10 mouse cellular contexts compared by ENCODE assay signal in genomic region chr11:55262000-55262399, GRCm38 (mm10). TPM values are rescaled to one million over a fixed set of nuclear protein-coding genes. Genes with fewer than 3 reads are reported as not detected.
DNase-seq lines count a peak whose midpoint lies in the region; ATAC-seq and TF ChIP-seq lines count a peak whose summit lies in the region.
"Had no signal": no experiment of that assay in that cellular context is flagged by ENCODE, and none has a peak within 500 bp of the region (broad histone marks: within the 10 kb centered on the region; RNA-seq: fewer than 3 reads in every experiment).

No protein-coding gene starts in this region.

- TF ChIP-seq CTCF in layer of hippocampus, adult 2 months (conservative IDR thresholded peaks at IDR 0.05), result peak; percentile 23
- no peak for TF ChIP-seq CTCF in brain, embryonic 14.5 days (IDR thresholded peaks at IDR 0.05; ENCODE audit: borderline replicate concordance, extremely low read depth, insufficient read depth, insufficient read length)
- TF ChIP-seq CTCF in lung, postnatal 0 days (IDR thresholded peaks at IDR 0.05), result no peak

- intact Hi-C loops in heart, postnatal 10 days (cut with DNase I), result loop anchor here (5.0 kb wide), 1 partner anchor 115 kb away; no protein-coding TSS in a partner anchor

- H3K9ac ChIP-seq in lung, postnatal 0 days (replicated peaks; ENCODE audit: low read depth), result no peak overlapping the region
- H3K9ac ChIP-seq in neural tube, embryonic 15.5 days (replicated peaks), result no peak overlapping the region
- H3K9ac ChIP-seq: heart, embryonic 15.5 days; kidney, embryonic 15.5 days had no signal

- no peak overlapping the region for H3K4me2 ChIP-seq in lung, postnatal 0 days (replicated peaks; ENCODE audit: low read depth, low read length)
- no peak overlapping the region for H3K4me2 ChIP-seq in neural tube, embryonic 15.5 days
- H3K4me2 ChIP-seq: heart, embryonic 15.5 days; kidney, embryonic 15.5 days had no signal

- ATAC-seq in lung, postnatal 0 days, result no peak
- ATAC-seq in neural tube, embryonic 15.5 days (ENCODE audit: low FRiP score), result no peak

- no peaks in the 10 kb centered on the region for H3K36me3 ChIP-seq in lung, postnatal 0 days (ENCODE audit: insufficient read depth, low read length)
- no peaks in the 10 kb centered on the region for H3K36me3 ChIP-seq in neural tube, embryonic 15.5 days
- H3K36me3 ChIP-seq: heart, embryonic 15.5 days; kidney, embryonic 15.5 days had no signal

- TF ChIP-seq POLR2A in brain, embryonic 14.5 days (IDR thresholded peaks at IDR 0.05; ENCODE audit: borderline replicate concordance, extremely low read depth, insufficient read depth, insufficient read length, poor library complexity, severe bottlenecking), result no peak

- H3K27me3 ChIP-seq in lung, postnatal 0 days (replicated peaks; ENCODE audit: insufficient read depth, low read length), result no peaks in the 10 kb centered on the region
- no peaks in the 10 kb centered on the region for H3K27me3 ChIP-seq in neural tube, embryonic 15.5 days (replicated peaks)
- H3K27me3 ChIP-seq: heart, embryonic 15.5 days; kidney, embryonic 15.5 days had no signal

- no peaks in the 10 kb centered on the region for H3K4me1 ChIP-seq in lung, postnatal 0 days (ENCODE audit: insufficient read depth, low read depth, low read length)
- H3K4me1 ChIP-seq in neural tube, embryonic 15.5 days, result no peaks in the 10 kb centered on the region
- H3K4me1 ChIP-seq: heart, embryonic 15.5 days; kidney, embryonic 15.5 days had no signal

- WGBS in lung, postnatal 0 days, result 58% methylated on average over 5 of the region's 5 CpGs
- WGBS in neural tube, embryonic 15.5 days, result 73% methylated on average over 5 of the region's 5 CpGs

- no peak for TF ChIP-seq EP300 in lung, postnatal 0 days (IDR thresholded peaks at IDR 0.05)

- H3K9me3 ChIP-seq in lung, postnatal 0 days (ENCODE audit: low read length), result no peaks in the 10 kb centered on the region
- H3K9me3 ChIP-seq in neural tube, embryonic 15.5 days (replicated peaks), result no peaks in the 10 kb centered on the region
- H3K9me3 ChIP-seq: heart, embryonic 15.5 days; kidney, embryonic 15.5 days had no signal

- DNase-seq in layer of hippocampus, adult 2 months (ENCODE audit: low spot score in 2 of 2), result peak in 1 of 2 experiments; percentile 24
- DNase-seq in layer of hippocampus, adult 8-10 months (ENCODE audit: low spot score in 2 of 2), result no peak
- DNase-seq in brain, embryonic 14.5 days (ENCODE audit: low read depth), result peak; percentile 2
- peak; percentile 96 to 98 for DNase-seq in cerebellum, postnatal 14 days
- peak; percentile 86 to 88 for DNase-seq in heart, postnatal 10 days
- DNase-seq in lung, postnatal 0 days (ENCODE audit: low spot score), result no peak

- H3K27ac ChIP-seq in layer of hippocampus, adult 2 months, result no peak overlapping the region
- no peak overlapping the region for H3K27ac ChIP-seq in lung, postnatal 0 days (ENCODE audit: low read length)
- no peak overlapping the region for H3K27ac ChIP-seq in neural tube, embryonic 15.5 days (replicated peaks)
- H3K27ac ChIP-seq: heart, embryonic 15.5 days; kidney, embryonic 15.5 days; macrophage had no signal

- no peak overlapping the region for H3K4me3 ChIP-seq in layer of hippocampus, adult 2 months
- H3K4me3 ChIP-seq in lung, postnatal 0 days (ENCODE audit: low read depth, low read length), result no peak overlapping the region
- H3K4me3 ChIP-seq in neural tube, embryonic 15.5 days (replicated peaks), result no peak overlapping the region
- H3K4me3 ChIP-seq: heart, embryonic 15.5 days; kidney, embryonic 15.5 days had no signal

RNA-seq across cellular contexts. Expression of gene Slc36a1, which starts 57.9 kb away (rescaled TPM):
- total RNA-seq in layer of hippocampus, adult 2 months (2021), result 10 to 100 TPM; 52.1 to 55.3 TPM
- total RNA-seq in layer of hippocampus, adult 8-10 months (2022), result 10 to 100 TPM; 48.4 to 60.7 (median 57.1) TPM
- 13.7 and 22.1 TPM in 2 replicates for polyA plus RNA-seq in brain, embryonic 14.5 days (2012; rRNA removed)
- total RNA-seq in heart, postnatal 10 days (2021), result 10 to 100 TPM; 11.4 to 12.9 TPM
- 1.7 and 1.8 TPM in 2 replicates for polyA plus RNA-seq in lung, postnatal 0 days (2015; fragmentation: Nextera tagmentation; extraction: Ambion mirVana)
- 4.7 and 6.7 TPM in 2 replicates for polyA plus RNA-seq in neural tube, embryonic 15.5 days (2015; fragmentation: Nextera tagmentation; extraction: Ambion mirVana)

Comparison
In these comparisons a context has a peak if more than half of its experiments do, and no peak if none do; other contexts are left out.
1. DNase-seq: peak in brain, embryonic 14.5 days (single experiment), cerebellum, postnatal 14 days (2 of 2) and heart, postnatal 10 days (2 of 2); none in layer of hippocampus, adult 8-10 months (0 of 2) and lung, postnatal 0 days (single experiment).